Mouse (Mus musculus): Measurements from ENCODE around the gene Zfp444. TPM values are rescaled to one million over a fixed set of nuclear protein-coding genes. Genes with fewer than 3 reads are reported as not detected.
"Not testable (repeated sequence)": the region's sequence is repeated elsewhere in the genome, so short reads cannot be mapped to it uniquely, and the experiment has no call there.

Zfp444 gene
- polyA plus RNA-seq, 1 experiment from 2014 or later = 23.7 TPM

GRCm38 (mm10) chr7:6221978-6222377 is 50.0 kb downstream of the Zfp444 start, which contains the start of gene Zscan5b:
Zscan5b (plus strand) TSS chr7:6222278.
- Histone ChIP-seq H3K9me3 (ENCODE audit: control insufficient read depth, low read length) (no peaks in the 10 kb centered on the region), H3K27ac (replicated peaks) (no peak within 1 kb of the TSS), H3K27me3 (ENCODE audit: control insufficient read depth, insufficient read depth, low read length) (no peaks in the 10 kb centered on the region), H3K4me3 (ENCODE audit: low read depth, low read length) (no peak within 1 kb of the TSS), H3K9ac (ENCODE audit: low read length) (no peak within 1 kb of the TSS), H3K36me3 (ENCODE audit: control insufficient read depth, insufficient read depth, low read length) (no peaks in the 10 kb centered on the region), H3K4me2 (replicated peaks; ENCODE audit: low read depth) (no peak within 1 kb of the TSS), H3K4me1 (replicated peaks; ENCODE audit: control insufficient read depth, insufficient read depth) (no peaks in the 10 kb centered on the region)
- ATAC-seq (ENCODE audit: low FRiP score, low TSS enrichment) (no peak), DNase-seq (ENCODE audit: low spot score) (no peak)
- WGBS = 91% methylated on average over 12 of the region's 12 CpGs
- TF ChIP-seq EP300 (optimal IDR thresholded peaks at IDR 0.05) = no peak
- no peak for TF ChIP-seq CTCF (IDR thresholded peaks at IDR 0.05; ENCODE audit: low read depth)

- not testable (repeated sequence) for H3K36me3 ChIP-seq (ENCODE audit: control insufficient read depth, insufficient read depth, low read length); H3K9me3 ChIP-seq (ENCODE audit: control insufficient read depth, low read length); H3K4me3 ChIP-seq (ENCODE audit: low read depth, low read length); H3K4me1 ChIP-seq (replicated peaks; ENCODE audit: control insufficient read depth, insufficient read depth); H3K27ac ChIP-seq (replicated peaks); DNase-seq (ENCODE audit: low spot score); H3K4me2 ChIP-seq (replicated peaks; ENCODE audit: low read depth); ATAC-seq (ENCODE audit: low FRiP score, low TSS enrichment); H3K9ac ChIP-seq (ENCODE audit: low read length); H3K27me3 ChIP-seq (ENCODE audit: control insufficient read depth, insufficient read depth, low read length)
- peak; percentile 36 for TF ChIP-seq CTCF (IDR thresholded peaks at IDR 0.05; ENCODE audit: low read depth)
- WGBS = 57% methylated on average over 8 of the region's 8 CpGs
These were observed 56.5 kb downstream of the Zfp444 start for GRCm38 (mm10) chr7:6228491-6228890.

GRCm38 (mm10) chr7:6239787-6240186 is 67.8 kb downstream of the Zfp444 start:
- no peak overlapping the region for H3K9ac ChIP-seq (ENCODE audit: low read length)
- no peaks in the 10 kb centered on the region for H3K9me3 ChIP-seq (ENCODE audit: control insufficient read depth, low read length)
- ATAC-seq (ENCODE audit: low FRiP score, low TSS enrichment) = no peak
- no peak for DNase-seq (ENCODE audit: low spot score)
- no peaks in the 10 kb centered on the region for H3K27me3 ChIP-seq (ENCODE audit: control insufficient read depth, insufficient read depth, low read length)
- 46% methylated on average over 11 of the region's 11 CpGs for WGBS
- no peaks in the 10 kb centered on the region for H3K4me1 ChIP-seq (replicated peaks; ENCODE audit: control insufficient read depth, insufficient read depth)
- H3K36me3 ChIP-seq (ENCODE audit: control insufficient read depth, insufficient read depth, low read length) = no peaks in the 10 kb centered on the region
- H3K4me3 ChIP-seq (ENCODE audit: low read depth, low read length) = no peak overlapping the region
- TF ChIP-seq EP300 (optimal IDR thresholded peaks at IDR 0.05) (no peak), CTCF (IDR thresholded peaks at IDR 0.05; ENCODE audit: low read depth) (no peak)
- H3K4me2 ChIP-seq (replicated peaks; ENCODE audit: low read depth) = no peak overlapping the region
- no peak overlapping the region for H3K27ac ChIP-seq (replicated peaks)

GRCm38 (mm10) chr7:6240841-6241425 is 68.9 kb downstream of the Zfp444 start:
- not testable (repeated sequence) for H3K4me1 ChIP-seq (replicated peaks; ENCODE audit: control insufficient read depth, insufficient read depth); H3K27ac ChIP-seq (replicated peaks); H3K27me3 ChIP-seq (ENCODE audit: control insufficient read depth, insufficient read depth, low read length); H3K9ac ChIP-seq (ENCODE audit: low read length); H3K4me2 ChIP-seq (replicated peaks; ENCODE audit: low read depth); H3K36me3 ChIP-seq (ENCODE audit: control insufficient read depth, insufficient read depth, low read length); H3K9me3 ChIP-seq (ENCODE audit: control insufficient read depth, low read length); ATAC-seq (ENCODE audit: low FRiP score, low TSS enrichment); H3K4me3 ChIP-seq (ENCODE audit: low read depth, low read length)
- peak; percentile 30 for DNase-seq (ENCODE audit: low spot score)
- 23% methylated on average over 1 of the region's 1 CpGs for WGBS
- peak; percentile 68 for TF ChIP-seq CTCF (IDR thresholded peaks at IDR 0.05; ENCODE audit: low read depth)

Other genes with a start within 250 kb of the Zfp444 start
- not detected in 2 replicates for gene Vmn1r65, start 161.2 kb upstream of the Zfp444 start, polyA plus RNA-seq (2015; fragmentation: Nextera tagmentation; extraction: Ambion mirVana)
- 0.02 TPM in 1 of 2 replicates, not detected in the other for gene Nlrp4c, start 127.1 kb upstream of the Zfp444 start, polyA plus RNA-seq (2015; fragmentation: Nextera tagmentation; extraction: Ambion mirVana)
- gene Zfp787, start 16.2 kb upstream of the Zfp444 start, polyA plus RNA-seq (2015; fragmentation: Nextera tagmentation; extraction: Ambion mirVana) = 36.9 and 41.2 TPM in 2 replicates
- gene Galp, start 24.9 kb downstream of the Zfp444 start, polyA plus RNA-seq (2015; fragmentation: Nextera tagmentation; extraction: Ambion mirVana) = not detected in 2 replicates
- not detected in 2 replicates for gene Zscan5b, start 50.1 kb downstream of the Zfp444 start, polyA plus RNA-seq (2015; fragmentation: Nextera tagmentation; extraction: Ambion mirVana)
- not detected in 2 replicates for gene Epp13, start 80.5 kb downstream of the Zfp444 start, polyA plus RNA-seq (2015; fragmentation: Nextera tagmentation; extraction: Ambion mirVana)
- gene Zfp667, start 114.4 kb downstream of the Zfp444 start, polyA plus RNA-seq (2015; fragmentation: Nextera tagmentation; extraction: Ambion mirVana) = 5.2 and 5.4 TPM in 2 replicates
- gene Zfp583, start 159.1 kb downstream of the Zfp444 start, polyA plus RNA-seq (2015; fragmentation: Nextera tagmentation; extraction: Ambion mirVana) = 1.9 and 2.0 TPM in 2 replicates
- 0.35 and 0.41 TPM in 2 replicates for gene Gm3854, start 171.5 kb downstream of the Zfp444 start, polyA plus RNA-seq (2015; fragmentation: Nextera tagmentation; extraction: Ambion mirVana)
- 1.0 and 1.9 TPM in 2 replicates for gene Zfp78, start 191.1 kb downstream of the Zfp444 start, polyA plus RNA-seq (2015; fragmentation: Nextera tagmentation; extraction: Ambion mirVana)
- 2.4 and 2.6 TPM in 2 replicates for gene Zfp28, start 211.1 kb downstream of the Zfp444 start, polyA plus RNA-seq (2015; fragmentation: Nextera tagmentation; extraction: Ambion mirVana)
- 0.02 and 0.10 TPM in 2 replicates for gene Smim17, start 226.5 kb downstream of the Zfp444 start, polyA plus RNA-seq (2015; fragmentation: Nextera tagmentation; extraction: Ambion mirVana)
- gene Gm20715, start 238.1 kb downstream of the Zfp444 start, polyA plus RNA-seq (2015; fragmentation: Nextera tagmentation; extraction: Ambion mirVana) = not detected in 2 replicates

Measured in stomach, postnatal 0 days (tissue).